Mouse (Mus musculus) cerebellum, adult 2 months (tissue): ENCODE results near the gene Slc25a13. TPM values are rescaled to one million over a fixed set of nuclear protein-coding genes. Genes with fewer than 3 reads are reported as not detected.
"Not testable (repeated sequence)": the region's sequence is repeated elsewhere in the genome, so short reads cannot be mapped to it uniquely, and the experiment has no call there.

Experiments
- DNase-seq, 2 experiments: peaks; one replicate each; pipeline ENCODE4 v3.0.0; 2021
- H3K27ac ChIP-seq: fragments of 200-500 bp; 2 replicates; pipeline ENCODE4 v1.5.1; 2012; ENCODE audit warnings: low read length, control low read depth, inconsistent platforms; ENCODE audit not compliant: insufficient read depth
- H3K27me3 ChIP-seq: fragments of 200-500 bp; 2 replicates; pipeline ENCODE4 v1.6.1; 2012; ENCODE audit warnings: inconsistent platforms, mild to moderate bottlenecking, low read length, moderate library complexity; ENCODE audit not compliant: control insufficient read depth, insufficient read depth
- H3K4me1 ChIP-seq: fragments of 200-500 bp; 2 replicates; pipeline ENCODE4 v1.6.1; 2011; ENCODE audit warnings: low read length; ENCODE audit not compliant: control insufficient read depth, insufficient read depth
- H3K4me3 ChIP-seq: fragments of 200-500 bp; replicated peaks from 2 replicates; pipeline ENCODE3; 2011; ENCODE audit warnings: mild to moderate bottlenecking, low read depth, low read length, control low read depth; ENCODE audit not compliant: insufficient read depth
- CTCF ChIP-seq: fragments of 200-500 bp; IDR thresholded peaks from 2 replicates; pipeline ENCODE4 v1.5.1; 2011; ENCODE audit warnings: low read depth, mild to moderate bottlenecking, control low read depth, low read length, moderate library complexity, borderline replicate concordance; ENCODE audit not compliant: insufficient read depth
- POLR2A ChIP-seq: fragments of 200-500 bp; IDR thresholded peaks from 2 replicates; pipeline ENCODE4 v1.6.1; 2011; ENCODE audit warnings: low read length, control low read depth, borderline replicate concordance; ENCODE audit not compliant: insufficient read depth
- WGBS: fragments of 180-500 bp; shearing (Covaris S2); methylation state at CpG from one replicate; pipeline ENCODE4 v1.1.7; 2018; 5-methylcytosine and 5-hydroxymethylcytosine counted together
- polyA plus RNA-seq: library from polyadenylated mRNA; depleted of rRNA; stranded (reverse); fragments of >200 nt; gene quantifications from 2 replicates; pipeline ENCODE4 v1.2.3, GENCODE M21; 2012

The Slc25a13 gene
- polyA plus RNA-seq, 1 experiment, result 5.8 TPM

- no peaks in the 10 kb centered on the region for H3K4me1 ChIP-seq
- H3K4me3 ChIP-seq, result no peak overlapping the region
- H3K27ac ChIP-seq, result no peak overlapping the region
- no peak for DNase-seq
- no peaks in the 10 kb centered on the region for H3K27me3 ChIP-seq
- TF ChIP-seq CTCF, result no peak
- no peak for TF ChIP-seq POLR2A
- WGBS, result 93% methylated on average over 7 of the region's 7 CpGs
These were observed 6.3 kb downstream of the Slc25a13 start for GRCm38 (mm10) chr6:6210637-6211036.

- no peak overlapping the region for H3K4me3 ChIP-seq
- no peak overlapping the region; the same call in 1 of the 2 replicates for H3K27ac ChIP-seq
These were observed 8.5 kb downstream of the Slc25a13 start for GRCm38 (mm10) chr6:6208351-6209059.

GRCm38 (mm10) chr6:6207836-6208235 is 9.1 kb downstream of the Slc25a13 start:
- 60% methylated on average over 3 of the region's 3 CpGs for WGBS
- Histone ChIP-seq H3K27me3 (no peaks in the 10 kb centered on the region), H3K4me3 (no peak overlapping the region), H3K4me1 (no peaks in the 10 kb centered on the region), H3K27ac (no peak overlapping the region; the same call in 1 of the 2 replicates)
- no peak for DNase-seq
- no peak for TF ChIP-seq POLR2A
- no peak for TF ChIP-seq CTCF

More at GRCm38 (mm10) chr6:6208351-6209059, 8.5 kb downstream of the Slc25a13 start:
- Histone ChIP-seq H3K4me1 (no peaks in the 10 kb centered on the region), H3K27me3 (no peaks in the 10 kb centered on the region)
- no peak for DNase-seq
- WGBS, result 58% methylated on average over 4 of the region's 4 CpGs
- TF ChIP-seq POLR2A (no peak), CTCF (no peak)

GRCm38 (mm10) chr6:6207395-6207794 is 9.6 kb downstream of the Slc25a13 start:
- TF ChIP-seq POLR2A, result no peak
- TF ChIP-seq CTCF, result no peak
- no peaks in the 10 kb centered on the region for H3K27me3 ChIP-seq
- no peaks in the 10 kb centered on the region for H3K4me1 ChIP-seq
- DNase-seq, result no peak
- no peak overlapping the region for H3K4me3 ChIP-seq
- H3K27ac ChIP-seq, result no peak overlapping the region
- 88% methylated on average over 1 of the region's 1 CpGs for WGBS

- WGBS, result 92% methylated on average over 3 of the region's 3 CpGs
- DNase-seq, result no peak
- no peak for TF ChIP-seq POLR2A
- no peak for TF ChIP-seq CTCF
- Histone ChIP-seq H3K27ac (no peak overlapping the region), H3K4me1 (no peaks in the 10 kb centered on the region), H3K4me3 (no peak overlapping the region), H3K27me3 (no peaks in the 10 kb centered on the region)
These were observed 11.3 kb downstream of the Slc25a13 start for GRCm38 (mm10) chr6:6205599-6206165.

GRCm38 (mm10) chr6:6202451-6202850 is 14.5 kb downstream of the Slc25a13 start:
- 91% methylated on average over 6 of the region's 6 CpGs for WGBS

GRCm38 (mm10) chr6:6201977-6202376 is 15.0 kb downstream of the Slc25a13 start:
- Histone ChIP-seq H3K4me3 (no peak overlapping the region), H3K27me3 (no peaks in the 10 kb centered on the region), H3K4me1 (no peaks in the 10 kb centered on the region), H3K27ac (no peak overlapping the region)
- 78% methylated on average over 5 of the region's 5 CpGs for WGBS
- DNase-seq, result no peak
- TF ChIP-seq CTCF, result no peak
- no peak for TF ChIP-seq POLR2A

More at GRCm38 (mm10) chr6:6202451-6202850, 14.5 kb downstream of the Slc25a13 start:
- TF ChIP-seq CTCF, result no peak
- no peak for TF ChIP-seq POLR2A
- no peak for DNase-seq
- H3K27ac ChIP-seq, result no peak overlapping the region
- H3K27me3 ChIP-seq, result no peaks in the 10 kb centered on the region
- H3K4me1 ChIP-seq, result no peaks in the 10 kb centered on the region
- no peak overlapping the region for H3K4me3 ChIP-seq

GRCm38 (mm10) chr6:6199138-6199870 is 17.7 kb downstream of the Slc25a13 start:
- Histone ChIP-seq H3K27me3 (no peaks in the 10 kb centered on the region), H3K4me1 (no peaks in the 10 kb centered on the region), H3K27ac (no peak overlapping the region), H3K4me3 (no peak overlapping the region)
- 81% methylated on average over 10 of the region's 10 CpGs for whole genome bisulfite sequencing
- TF ChIP-seq CTCF, result no peak
- no peak for DNase-seq

GRCm38 (mm10) chr6:6198056-6198455 is 18.9 kb downstream of the Slc25a13 start:
- not testable (repeated sequence) for H3K4me1 ChIP-seq, H3K27ac ChIP-seq, DNase-seq, H3K27me3 ChIP-seq, H3K4me3 ChIP-seq
- 97% methylated on average over 3 of the region's 3 CpGs for WGBS
